Mouse (Mus musculus) E14TG2a.4 (cell line): ENCODE results near the gene Clcnka.

ENCODE experiments used
- CTCF ChIP-seq: conservative IDR thresholded peaks from 2 replicates; pipeline ENCODE4 v1.5.1; 2014; ENCODE audit warnings: low read length
- NANOG ChIP-seq: IDR thresholded peaks from 2 replicates; pipeline ENCODE4 v1.6.1; 2014; ENCODE audit warnings: borderline replicate concordance, low read length, mixed read lengths
- POU5F1 ChIP-seq: IDR thresholded peaks from 2 replicates; pipeline ENCODE4 v1.6.1; 2014; ENCODE audit warnings: low read length, borderline replicate concordance

GRCm38 (mm10) chr4:141439083-141439803 lies 40.7 kb upstream of the Clcnka start:
- TF ChIP-seq CTCF, result no peak
- no peak for TF ChIP-seq NANOG
- no peak for TF ChIP-seq POU5F1
